In genomic region chr1:34028722-34029121, GRCm38 (mm10) we compare ENCODE assay signal across 20 mouse cellular contexts.
DNase-seq lines count a peak whose midpoint lies in the region; ATAC-seq lines count a peak whose summit lies in the region.
"Had no signal": no experiment of that assay in that cellular context is flagged by ENCODE, and none has a peak within 500 bp of the region (broad histone marks: within the 10 kb centered on the region; RNA-seq: fewer than 3 reads in every experiment).

No protein-coding gene starts in this region.

- peaks cover 24% of the 10 kb centered on the region for H3K4me1 ChIP-seq in heart, embryonic 16.5 days (ENCODE audit: control insufficient read depth, insufficient read depth, low read length)
- no peaks in the 10 kb centered on the region for H3K4me1 ChIP-seq in intestine, embryonic 15.5 days (replicated peaks)
- H3K4me1 ChIP-seq: lung, embryonic 15.5 days had no signal

- no peaks in the 10 kb centered on the region for H3K9me3 ChIP-seq in heart, embryonic 16.5 days (replicated peaks; ENCODE audit: control insufficient read depth, low read length)
- no peaks in the 10 kb centered on the region for H3K9me3 ChIP-seq in intestine, embryonic 15.5 days
- H3K9me3 ChIP-seq: limb, embryonic 10.5 days; liver, embryonic 13.5 days; lung, embryonic 15.5 days had no signal

- H3K36me3 ChIP-seq in heart, embryonic 16.5 days (ENCODE audit: control insufficient read depth, insufficient read depth) = no peaks in the 10 kb centered on the region
- H3K36me3 ChIP-seq in intestine, embryonic 15.5 days = no peaks in the 10 kb centered on the region
- H3K36me3 ChIP-seq: limb, embryonic 10.5 days; liver, embryonic 13.5 days; lung, embryonic 15.5 days had no signal

- ATAC-seq in heart, embryonic 16.5 days (replicated peaks; ENCODE audit: extremely low read depth, insufficient read depth, low FRiP score) = no peak
- ATAC-seq in activated CD4-positive, CD25-positive, alpha-beta regulatory T cell, adult 4 months = peak; percentile 82
- peak; percentile 75 for ATAC-seq in megakaryocyte progenitor cell, adult 5-6 weeks (replicated peaks; ENCODE audit: poor library complexity)
- no peak for ATAC-seq in intestine, embryonic 15.5 days
- ATAC-seq: hindbrain, postnatal 0 days had no signal

- 0 out of 2 replicates have a peak overlapping the region, but pooled peaks have one; percentile 3 for H3K27ac ChIP-seq in heart, embryonic 16.5 days (ENCODE audit: low read length)
- H3K27ac ChIP-seq in intestine, embryonic 15.5 days = no peak overlapping the region
- H3K27ac ChIP-seq: hindbrain, postnatal 0 days; limb, embryonic 10.5 days; liver, embryonic 13.5 days; lung, embryonic 15.5 days had no signal

- H3K27me3 ChIP-seq in heart, embryonic 16.5 days (ENCODE audit: control insufficient read depth, insufficient read depth, low read length) = no peaks in the 10 kb centered on the region
- no peaks in the 10 kb centered on the region for H3K27me3 ChIP-seq in intestine, embryonic 15.5 days (replicated peaks)
- H3K27me3 ChIP-seq: liver, embryonic 13.5 days; lung, embryonic 15.5 days had no signal

- no peak overlapping the region for H3K4me3 ChIP-seq in heart, embryonic 16.5 days (ENCODE audit: low read length)
- H3K4me3 ChIP-seq in intestine, embryonic 15.5 days (replicated peaks) = no peak overlapping the region
- H3K4me3 ChIP-seq: limb, embryonic 10.5 days; liver, embryonic 13.5 days; lung, embryonic 15.5 days; myocyte had no signal

- no peak overlapping the region for H3K4me2 ChIP-seq in heart, embryonic 16.5 days (ENCODE audit: low read depth, low read length)
- H3K4me2 ChIP-seq in intestine, embryonic 15.5 days (replicated peaks) = no peak overlapping the region
- H3K4me2 ChIP-seq: liver, embryonic 13.5 days; lung, embryonic 15.5 days had no signal

- DNase-seq in heart, adult 8-10 months (ENCODE audit: low spot score) = no peak
- peak; percentile 8 for DNase-seq in CD4-positive helper T cell, adult 2 months (ENCODE audit: low read depth, low spot score)
- DNase-seq in left cerebral cortex, adult 11 months (ENCODE audit: low spot score) = no peak
- DNase-seq: cerebellum, adult 9-10 months; embryo, embryonic 11 days; heart, postnatal 4 days; kidney, adult 8-10 months; kidney, postnatal 36 days; layer of hippocampus, postnatal 36 days; liver, embryonic 13.5 days; midbrain, embryonic 14.5 days; thymus, adult 18-20 months had no signal

- WGBS in heart, embryonic 16.5 days = 64% methylated on average over 5 of the region's 5 CpGs
- 67% methylated on average over 5 of the region's 5 CpGs for WGBS in intestine, embryonic 15.5 days

- H3K9ac ChIP-seq in heart, embryonic 16.5 days (ENCODE audit: low read length) = no peak overlapping the region
- no peak overlapping the region for H3K9ac ChIP-seq in intestine, embryonic 15.5 days
- H3K9ac ChIP-seq: liver, embryonic 13.5 days; lung, embryonic 15.5 days had no signal

Comparison
In these comparisons a context has a peak if more than half of its experiments do, and no peak if none do; other contexts are left out.
1. ATAC-seq: peak in activated CD4-positive, CD25-positive, alpha-beta regulatory T cell, adult 4 months (single experiment) and megakaryocyte progenitor cell, adult 5-6 weeks (single experiment); none in heart, embryonic 16.5 days (single experiment) and intestine, embryonic 15.5 days (single experiment).